Mouse (Mus musculus) lung, postnatal 0 days (tissue): ENCODE data around the gene Dkk3. TPM values are rescaled to one million over a fixed set of nuclear protein-coding genes. Genes with fewer than 3 reads are reported as not detected.
A peak's percentile ranks its signal among the peaks of the same experiment; 100 is the strongest.

Experiments
- ATAC-seq: fragments of 200-750 bp; cut with Nextera tagmentation; 2 replicates; pipeline ENCODE4 v1.8.0; 2017; ENCODE audit warnings: moderate library complexity
- DNase-seq: peaks from one replicate; pipeline ENCODE4 v3.0.0-alpha.2; 2016; ENCODE audit warnings: low spot score
- H3K27ac ChIP-seq: fragments of 300-500 bp; sonication (generic); 2 replicates; pipeline ENCODE4 v1.5.1; 2014; ENCODE audit warnings: antibody characterized with exemption, mild to moderate bottlenecking, low read length, mixed read lengths
- H3K27me3 ChIP-seq: fragments of 300-500 bp; sonication (generic); replicated peaks from 2 replicates; pipeline ENCODE4 v1.6.1; 2014; ENCODE audit warnings: low read length, mixed read lengths; ENCODE audit not compliant: insufficient read depth
- H3K36me3 ChIP-seq: fragments of 300-500 bp; sonication (generic); 2 replicates; pipeline ENCODE4 v1.6.1; 2014; ENCODE audit warnings: low read length, mixed read lengths; ENCODE audit not compliant: insufficient read depth
- H3K4me1 ChIP-seq: fragments of 300-500 bp; sonication (generic); 2 replicates; pipeline ENCODE4 v1.6.1; 2014; ENCODE audit warnings: antibody characterized with exemption, low read depth, low read length, mixed read lengths; ENCODE audit not compliant: insufficient read depth
- H3K4me2 ChIP-seq: fragments of 300-500 bp; sonication (generic); replicated peaks from 2 replicates; pipeline ENCODE4 v1.6.1; 2014; ENCODE audit warnings: low read depth, mild to moderate bottlenecking, low read length, moderate library complexity, mixed read lengths
- H3K4me3 ChIP-seq: fragments of 300-500 bp; sonication (generic); 2 replicates; pipeline ENCODE4 v1.5.1; 2014; ENCODE audit warnings: low read depth, low read length
- H3K9ac ChIP-seq: fragments of 300-500 bp; sonication (generic); replicated peaks from 2 replicates; pipeline ENCODE4 v1.6.1; 2014; ENCODE audit warnings: low read depth, mild to moderate bottlenecking
- H3K9me3 ChIP-seq: fragments of 300-500 bp; sonication (generic); 2 replicates; pipeline ENCODE4 v1.6.1; 2016; ENCODE audit warnings: low read length, mixed read lengths
- CTCF ChIP-seq: IDR thresholded peaks from 2 replicates; pipeline ENCODE4 v1.5.1; 2016; ENCODE audit warnings: antibody characterized with exemption, mild to moderate bottlenecking
- EP300 ChIP-seq: IDR thresholded peaks from 2 replicates; pipeline ENCODE4 v1.6.1; 2016; ENCODE audit warnings: antibody characterized with exemption, mild to moderate bottlenecking, control low read depth
- WGBS: fragments of 180-500 bp; shearing (Covaris S2); extraction: QIAGEN DNeasy Blood & Tissue Kit; methylation state at CpG from one replicate; pipeline ENCODE4 v1.1.7; 2014; 5-methylcytosine and 5-hydroxymethylcytosine counted together
- polyA plus RNA-seq: library from polyadenylated mRNA; unstranded; fragments of >200 nt; fragmentation: Nextera tagmentation; extraction: Ambion mirVana; gene quantifications from 2 replicates; pipeline ENCODE4 v1.2.1, GENCODE M21; 2015

Dkk3 gene
- polyA plus RNA-seq, 1 experiment from 2014 or later = 82.5 TPM

- DNase-seq (no peak), ATAC-seq (no peak)
- TF ChIP-seq EP300 (no peak), CTCF (peak; percentile 45)
- no peak overlapping the region for H3K9ac ChIP-seq
- no peaks in the 10 kb centered on the region for H3K9me3 ChIP-seq
- H3K4me2 ChIP-seq = no peak overlapping the region
- no peaks in the 10 kb centered on the region for H3K36me3 ChIP-seq
- H3K4me3 ChIP-seq = no peak overlapping the region
- H3K27me3 ChIP-seq = 0 out of 2 replicates have a peak, but pooled peaks cover 13% of the 10 kb centered on the region
- H3K27ac ChIP-seq = no peak overlapping the region
- 53% methylated on average over 5 of the region's 6 CpGs for WGBS
- peaks cover 9% of the 10 kb centered on the region for H3K4me1 ChIP-seq
These were observed 978 bp upstream of the Dkk3 start for GRCm38 (mm10) chr7:112159835-112160234.

GRCm38 (mm10) chr7:112158316-112158741, 528 bp downstream of the Dkk3 start:
- Histone ChIP-seq H3K4me1 (peaks cover 9% of the 10 kb centered on the region), H3K9ac (peak overlapping the region; percentile 29; the same call in 1 of the 2 replicates), H3K4me2 (peak overlapping the region; percentile 55), H3K9me3 (no peaks in the 10 kb centered on the region), H3K27ac (peak overlapping the region; percentile 28), H3K4me3 (peak overlapping the region; percentile 44), H3K36me3 (no peaks in the 10 kb centered on the region), H3K27me3 (0 out of 2 replicates have a peak, but pooled peaks cover 13% of the 10 kb centered on the region)
- ATAC-seq = peak; percentile 42
- WGBS = 2% methylated on average over 21 of the region's 23 CpGs
- TF ChIP-seq EP300 (no peak), CTCF (no peak)
- peak; percentile 56 for DNase-seq

GRCm38 (mm10) chr7:112157584-112158315, 1.1 kb downstream of the Dkk3 start:
- H3K4me1 ChIP-seq = peaks cover 9% of the 10 kb centered on the region
- H3K9me3 ChIP-seq = no peaks in the 10 kb centered on the region
- TF ChIP-seq EP300 (no peak), CTCF (no peak)
- H3K27ac ChIP-seq = peak overlapping the region; percentile 28
- peak overlapping the region; percentile 55 for H3K4me2 ChIP-seq
- 16% methylated on average over 23 of the region's 23 CpGs for WGBS
- DNase-seq (no peak), ATAC-seq (peak; percentile 18; the same call in 1 of the 2 replicates)
- H3K27me3 ChIP-seq = 0 out of 2 replicates have a peak, but pooled peaks cover 13% of the 10 kb centered on the region
- peak overlapping the region; percentile 29 for H3K9ac ChIP-seq
- H3K36me3 ChIP-seq = no peaks in the 10 kb centered on the region
- H3K4me3 ChIP-seq = peak overlapping the region; percentile 44

- ATAC-seq = peak; percentile 74
- no peak overlapping the region for H3K4me3 ChIP-seq
- H3K36me3 ChIP-seq = 0 out of 2 replicates have a peak, but pooled peaks cover 3% of the 10 kb centered on the region
- no peak overlapping the region for H3K9ac ChIP-seq
- peak; percentile 90 for DNase-seq
- 0 out of 2 replicates have a peak, but pooled peaks cover 10% of the 10 kb centered on the region for H3K27me3 ChIP-seq
- peaks cover 9% of the 10 kb centered on the region for H3K4me1 ChIP-seq
- WGBS = 8% methylated on average over 1 of the region's 1 CpGs
- peak overlapping the region; percentile 43 for H3K27ac ChIP-seq
- no peaks in the 10 kb centered on the region for H3K9me3 ChIP-seq
- 0 out of 2 replicates have a peak overlapping the region, but pooled peaks have one; percentile 17 for H3K4me2 ChIP-seq
- no peak for TF ChIP-seq CTCF
- TF ChIP-seq EP300 = peak; percentile 58
These were observed 3.7 kb downstream of the Dkk3 start for GRCm38 (mm10) chr7:112155194-112155593.

GRCm38 (mm10) chr7:112154445-112154844, 4.4 kb downstream of the Dkk3 start:
- WGBS = 59% methylated on average over 4 of the region's 4 CpGs
- Histone ChIP-seq H3K4me3 (no peak overlapping the region), H3K4me2 (no peak overlapping the region), H3K9ac (no peak overlapping the region), H3K36me3 (0 out of 2 replicates have a peak, but pooled peaks cover 3% of the 10 kb centered on the region), H3K27ac (peak overlapping the region; percentile 43), H3K4me1 (peaks cover 9% of the 10 kb centered on the region), H3K9me3 (no peaks in the 10 kb centered on the region), H3K27me3 (0 out of 2 replicates have a peak, but pooled peaks cover 10% of the 10 kb centered on the region)
- ATAC-seq (no peak), DNase-seq (peak; percentile 21)
- no peak for TF ChIP-seq CTCF
- TF ChIP-seq EP300 = no peak

- DNase-seq = no peak
- H3K27me3 ChIP-seq = no peaks in the 10 kb centered on the region
- ATAC-seq = no peak
- no peaks in the 10 kb centered on the region for H3K4me1 ChIP-seq
- 0 out of 2 replicates have a peak, but pooled peaks cover 3% of the 10 kb centered on the region for H3K36me3 ChIP-seq
- no peak overlapping the region for H3K27ac ChIP-seq
- TF ChIP-seq CTCF (no peak), EP300 (no peak)
- H3K4me3 ChIP-seq = no peak overlapping the region
- 73% methylated on average over 10 of the region's 10 CpGs for WGBS
- H3K9me3 ChIP-seq = no peaks in the 10 kb centered on the region
- no peak overlapping the region for H3K4me2 ChIP-seq
- H3K9ac ChIP-seq = no peak overlapping the region
These were observed 9.7 kb downstream of the Dkk3 start for GRCm38 (mm10) chr7:112149113-112149512.
